Mouse (Mus musculus): ENCODE measurements around the gene Gm20828. TPM values are rescaled to one million over a fixed set of nuclear protein-coding genes. Genes with fewer than 3 reads are reported as not detected.

Gene Gm20828
- total RNA-seq (2023): not detected

DNA sequence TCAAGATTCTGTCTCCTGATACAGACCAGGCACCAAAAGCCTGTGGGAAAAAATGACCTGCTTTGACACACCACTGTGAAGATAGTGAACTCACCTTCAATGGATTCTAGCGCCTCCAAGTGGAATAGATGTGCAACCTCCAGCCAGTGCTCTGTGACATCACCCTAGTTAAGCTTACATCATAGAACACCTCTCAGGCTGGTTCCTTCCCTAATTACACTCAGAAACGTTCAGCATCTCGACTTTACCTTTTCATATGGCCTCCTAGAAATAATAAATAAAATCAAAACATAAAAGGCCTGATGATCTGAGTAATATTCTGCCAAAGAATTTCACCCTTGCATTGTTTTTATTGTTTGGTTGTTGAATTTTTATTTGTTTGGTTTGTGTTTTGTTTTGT lies at the start of gene Gm20828:
TSS of gene Gm20828 (minus strand) at position 101 of the 400 bp plus-strand sequence.

Data from CD4-positive naive resting alpha-beta T cell, adult 76 days (primary cell).